Mouse (Mus musculus) hematopoietic stem cell, adult 5-6 weeks (primary cell): ENCODE measurements around the gene Nt5c3b. TPM values are rescaled to one million over a fixed set of nuclear protein-coding genes. Genes with fewer than 3 reads are reported as not detected.
A peak's percentile ranks its signal among the peaks of the same experiment; 100 is the strongest.

Experiments used
- ATAC-seq, 2 experiments: fragments of 125-278 bp in 1 of 2; replicated peaks in 1 of 2; 2 replicates each; pipeline ENCODE4 v1.8.0; 2016 to 2017; ENCODE audit warnings: inconsistent platforms in 2 of 2, mild to moderate bottlenecking in 2 of 2, moderate number of reproducible peaks in 2 of 2, low read depth in 1 of 2, moderate TSS enrichment in 1 of 2; ENCODE audit not compliant: low FRiP score in 2 of 2, poor library complexity in 2 of 2, severe bottlenecking in 2 of 2, insufficient read depth in 1 of 2, low TSS enrichment in 1 of 2
- total RNA-seq: library from RNA; stranded (forward); fragments of 172-1452, 232-1000 nt; gene quantifications from 2 replicates; pipeline ENCODE4 v1.2.3, GENCODE M21; 2017

The Nt5c3b gene
- total RNA-seq, 1 experiment from 2014 or later: 50.2 TPM

GRCm38 (mm10) chr11:100435678-100436246 is 5.8 kb downstream of the Nt5c3b start:
- no peak for ATAC-seq

DNA sequence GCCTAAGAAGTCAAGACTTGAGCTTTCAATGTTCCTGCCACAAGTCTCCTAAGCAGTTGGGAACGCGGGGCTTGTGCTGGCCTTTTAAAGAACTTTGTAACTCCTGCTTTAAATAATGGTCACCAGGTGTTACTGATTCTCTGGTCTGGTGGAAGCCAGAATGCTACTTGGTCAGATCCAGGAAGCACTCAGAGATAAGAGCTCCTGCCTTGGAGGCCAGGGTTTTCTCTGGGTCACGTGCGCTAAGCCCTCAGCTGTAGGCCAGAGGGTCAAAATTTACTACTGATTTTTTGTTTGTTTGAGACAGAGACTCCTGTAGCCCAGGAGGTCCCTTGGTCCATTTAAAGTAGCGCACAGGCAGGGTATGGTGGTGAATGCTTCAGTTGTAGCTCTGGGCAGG is 9.6 kb downstream of the Nt5c3b start:
- ATAC-seq: no peak

DNA sequence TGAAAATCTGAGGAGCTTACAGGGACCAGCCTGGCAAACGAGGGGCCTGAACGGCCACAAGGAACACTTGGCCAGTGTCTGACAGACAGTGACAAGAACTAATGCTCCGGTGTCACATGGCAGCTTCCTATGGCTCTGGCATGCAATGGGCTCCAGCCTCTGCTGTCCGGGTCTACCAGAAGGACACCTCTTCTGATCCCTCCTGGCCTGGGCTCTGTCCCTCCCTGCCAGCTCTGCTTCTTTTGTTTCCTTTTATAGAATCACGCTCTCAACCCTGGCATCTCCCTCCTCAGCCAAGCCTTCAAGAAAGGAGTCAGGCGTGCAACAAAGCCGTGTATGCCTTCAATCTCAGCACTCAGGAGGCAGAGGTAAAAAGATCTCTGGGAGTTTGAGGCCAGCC is 11.6 kb downstream of the Nt5c3b start:
- no peak for ATAC-seq

GRCm38 (mm10) chr11:100428612-100429199 is 12.9 kb downstream of the Nt5c3b start:
- ATAC-seq: no peak

GRCm38 (mm10) chr11:100426820-100427219 is 14.8 kb downstream of the Nt5c3b start:
- no peak; a peak in 1 of 4 replicates for ATAC-seq

DNA sequence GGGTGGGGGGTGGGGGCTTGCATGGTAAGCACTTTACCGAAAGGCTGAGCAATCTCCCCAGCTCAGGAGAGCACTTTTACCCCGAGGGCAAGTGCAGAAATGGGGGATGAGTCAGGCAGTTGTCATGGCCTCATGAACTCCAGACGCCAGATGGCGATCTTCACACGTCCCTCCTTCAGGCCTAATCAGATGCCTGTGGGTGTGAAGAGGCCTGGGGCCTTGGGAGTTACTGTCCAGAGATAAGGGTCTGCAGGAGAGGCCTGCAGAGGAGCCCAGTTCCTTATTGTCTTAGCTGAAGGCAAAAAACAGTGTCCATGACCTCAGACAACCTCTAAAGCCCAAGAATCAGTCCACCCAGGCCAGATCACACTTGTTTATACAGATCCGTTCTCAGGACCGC is 15.8 kb downstream of the Nt5c3b start:
- ATAC-seq: peak in 1 of 2 experiments; percentile 44; a peak in 1 of 4 replicates

DNA sequence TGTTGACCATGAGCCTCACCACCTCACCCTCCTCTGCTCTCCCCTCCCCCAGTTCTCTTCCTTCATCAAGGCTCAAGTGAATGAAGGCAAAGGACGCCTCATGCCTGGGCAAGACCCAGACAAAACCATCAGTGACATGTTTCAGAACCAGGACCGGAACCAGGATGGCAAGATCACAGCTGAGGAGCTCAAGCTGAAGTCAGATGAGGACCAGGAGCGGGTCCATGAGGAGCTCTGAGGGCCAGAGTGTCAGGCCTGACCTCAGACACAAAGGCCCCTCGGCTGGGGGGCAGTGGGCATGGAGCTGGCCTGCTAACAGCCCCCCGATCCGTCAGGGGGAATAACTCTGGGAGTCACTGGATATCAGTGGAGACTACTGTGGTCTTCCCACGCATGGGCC is 17.8 kb downstream of the Nt5c3b start:
- no peak for ATAC-seq

GRCm38 (mm10) chr11:100421537-100421936 is 20.1 kb downstream of the Nt5c3b start:
- no peak for ATAC-seq

DNA sequence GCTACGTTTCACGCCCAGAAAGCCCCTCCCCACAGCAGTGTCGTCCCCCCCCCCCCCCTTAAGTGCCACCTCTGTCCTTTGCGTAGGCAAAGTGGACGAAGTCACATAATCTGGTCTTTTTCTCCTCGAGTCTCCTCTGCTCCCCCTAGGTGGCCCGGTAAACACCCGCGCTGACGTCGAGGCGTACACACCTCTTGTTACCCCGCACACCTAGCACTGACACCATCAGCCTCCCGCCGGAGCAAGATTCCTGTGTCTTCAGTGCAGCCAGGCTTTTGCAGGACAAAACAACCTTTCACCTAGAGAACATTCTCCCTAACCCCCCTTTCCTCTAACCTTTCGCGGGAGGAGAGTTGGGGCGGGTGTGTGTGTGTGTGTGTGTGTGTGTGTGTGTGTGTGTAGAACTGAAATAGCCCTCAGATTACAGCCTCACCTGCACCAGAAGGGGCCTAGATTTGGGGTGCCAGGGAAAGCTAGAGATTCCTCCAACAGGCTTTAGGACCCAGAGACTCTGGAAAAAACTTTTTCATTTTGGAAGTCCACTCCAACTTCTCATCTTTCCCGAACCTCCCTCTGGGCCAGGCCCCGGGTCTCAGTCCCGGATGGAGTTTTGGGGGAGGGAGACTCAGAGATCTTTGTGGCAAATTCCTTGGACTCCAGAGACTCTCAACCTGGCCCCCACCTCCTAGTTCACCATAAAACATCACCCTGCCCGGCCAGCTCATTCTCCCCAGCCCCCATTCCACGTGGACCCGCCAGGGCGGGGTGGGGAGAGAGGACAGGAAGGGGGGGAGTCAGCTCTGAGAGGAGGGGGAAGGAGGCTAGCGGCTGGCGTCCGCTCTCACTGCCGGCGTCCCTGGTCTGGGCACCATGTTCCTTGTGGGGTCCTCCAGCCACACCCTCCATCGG is 26.4 kb downstream of the Nt5c3b start, which contains the start of gene Fkbp10:
Gene Fkbp10 (plus strand): TSS at position 784 of the 909 bp plus-strand sequence.
- no peak for ATAC-seq

GRCm38 (mm10) chr11:100414021-100414913 is 27.3 kb downstream of the Nt5c3b start, which contains the start of gene P3h4:
P3h4 (minus strand) TSS chr11:100414836.
- ATAC-seq: peak; percentile 19 to 64; a peak in 2 of 4 replicates

- ATAC-seq: no peak
Observed at GRCm38 (mm10) chr11:100413541-100413940, 28.1 kb downstream of the Nt5c3b start.

GRCm38 (mm10) chr11:100411736-100412135 is 29.9 kb downstream of the Nt5c3b start:
- no peak for ATAC-seq

DNA sequence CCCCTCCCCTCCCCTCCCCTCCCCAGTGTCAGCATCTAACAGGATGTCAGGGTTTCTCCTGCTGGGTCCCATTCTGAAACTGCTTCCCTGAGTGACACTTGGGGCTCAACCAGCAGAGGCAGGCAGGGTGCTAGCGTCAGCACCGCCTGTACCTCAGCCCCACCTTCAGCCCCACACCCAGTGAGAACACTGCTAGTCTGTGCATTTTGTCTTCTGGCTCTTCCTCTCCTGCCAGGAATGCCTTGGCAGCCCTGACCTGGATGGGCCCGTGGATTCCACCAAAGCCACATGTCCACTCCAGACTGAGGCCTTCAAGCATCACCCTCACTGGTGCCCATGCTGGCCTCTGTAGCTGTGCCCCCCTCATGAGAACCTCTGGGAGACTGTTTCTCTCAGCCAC is 31.9 kb downstream of the Nt5c3b start:
- no peak for ATAC-seq

DNA sequence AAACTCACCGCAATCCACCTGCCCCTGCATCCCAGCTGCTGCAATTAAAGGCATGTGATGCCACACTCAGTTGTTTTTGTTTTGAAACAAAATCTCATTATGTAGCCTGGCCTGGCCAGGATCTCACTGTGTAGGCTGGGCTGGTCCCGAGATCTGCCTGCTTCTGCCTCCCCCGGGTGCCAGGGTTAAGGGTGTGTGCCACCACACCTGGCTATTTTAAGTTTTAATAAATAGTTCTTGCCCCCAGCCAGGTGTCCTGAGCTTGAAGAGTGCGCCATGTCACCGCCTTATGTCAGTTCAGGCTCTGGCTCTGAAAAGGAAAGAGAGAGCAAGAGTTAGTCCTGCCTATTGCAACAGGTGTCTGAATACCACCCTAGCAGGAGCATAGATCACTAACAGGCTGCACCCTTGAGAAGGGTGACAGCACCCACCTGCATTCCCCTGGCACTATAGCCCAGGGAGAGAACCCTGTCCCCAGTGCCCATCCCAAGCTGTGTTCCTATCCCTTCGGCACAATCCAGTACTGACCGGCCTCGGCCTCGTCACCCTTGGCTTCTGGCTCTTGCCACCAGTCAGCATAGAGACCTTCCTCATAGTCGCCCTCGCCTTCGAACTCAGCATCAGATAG is 32.7 kb downstream of the Nt5c3b start:
- no peak for ATAC-seq

DNA sequence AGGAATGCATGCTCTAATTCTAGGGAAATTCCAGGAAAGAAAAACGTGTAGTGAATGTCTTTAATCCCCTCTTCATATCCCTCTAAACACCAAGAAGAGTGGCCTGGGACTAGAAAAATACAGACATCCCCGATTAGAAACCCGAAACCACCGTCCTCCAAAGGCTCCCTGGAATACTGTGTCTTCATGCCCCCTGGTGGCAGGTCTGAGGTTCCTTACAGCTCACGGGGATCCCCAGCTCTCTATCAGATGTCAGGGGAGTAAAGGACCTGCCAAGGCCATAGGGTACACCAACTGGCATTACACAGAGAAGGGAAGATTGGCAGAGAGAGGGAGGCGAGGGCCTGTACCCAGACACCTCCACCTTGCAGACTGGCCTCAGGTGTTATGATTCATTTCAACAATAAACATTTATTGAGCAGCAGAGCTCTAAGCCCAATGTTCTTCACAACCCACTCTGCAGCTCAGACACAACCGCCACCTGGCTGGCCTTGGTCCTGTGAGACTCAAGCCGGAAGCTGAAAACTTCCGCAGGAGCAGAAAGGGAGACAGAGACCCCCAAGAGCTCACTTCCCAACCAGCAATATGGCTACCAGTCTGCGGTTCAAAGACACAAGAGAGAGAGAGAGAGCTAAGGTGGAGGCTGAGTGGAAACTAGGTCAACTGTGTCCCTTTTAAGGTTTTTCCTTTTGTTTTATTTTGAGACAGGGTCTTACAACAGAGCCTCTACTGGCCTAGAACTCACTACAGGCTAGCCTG is 33.4 kb downstream of the Nt5c3b start:
- peak; percentile 68 to 71; a peak in 3 of 4 replicates for ATAC-seq

GRCm38 (mm10) chr11:100406995-100407705 is 34.5 kb downstream of the Nt5c3b start:
- ATAC-seq: no peak
